Mouse (Mus musculus) midbrain, embryonic 13.5 days (tissue): ENCODE results near the gene Sh3bgr. TPM values are rescaled to one million over a fixed set of nuclear protein-coding genes. Genes with fewer than 3 reads are reported as not detected.
A peak's percentile ranks its signal among the peaks of the same experiment; 100 is the strongest.

Experiments used
- ATAC-seq: fragments of 200-750 bp; cut with Nextera tagmentation; 2 replicates; pipeline ENCODE4 v1.8.0; 2017; ENCODE audit warnings: mild to moderate bottlenecking, moderate TSS enrichment, moderate library complexity
- H3K27ac ChIP-seq: fragments of 300-500 bp; sonication (generic); 2 replicates; pipeline ENCODE4 v1.5.1; 2015; ENCODE audit warnings: inconsistent platforms, mild to moderate bottlenecking, moderate library complexity
- H3K27me3 ChIP-seq: fragments of 300-500 bp; sonication (generic); 2 replicates; pipeline ENCODE4 v1.6.1; 2015; ENCODE audit warnings: mild to moderate bottlenecking, inconsistent platforms
- H3K36me3 ChIP-seq: fragments of 300-500 bp; sonication (generic); 2 replicates; pipeline ENCODE4 v1.6.1; 2015; ENCODE audit warnings: mild to moderate bottlenecking, inconsistent platforms
- H3K4me1 ChIP-seq: fragments of 300-500 bp; sonication (generic); replicated peaks from 2 replicates; pipeline ENCODE4 v1.6.1; 2015; ENCODE audit warnings: inconsistent platforms
- H3K4me2 ChIP-seq: fragments of 300-500 bp; sonication (generic); replicated peaks from 2 replicates; pipeline ENCODE4 v1.6.1; 2015; ENCODE audit warnings: moderate library complexity, mild to moderate bottlenecking, inconsistent platforms
- H3K4me3 ChIP-seq: fragments of 300-500 bp; sonication (generic); replicated peaks from 2 replicates; pipeline ENCODE4 v1.5.1; 2015; ENCODE audit warnings: mild to moderate bottlenecking, inconsistent platforms
- H3K9ac ChIP-seq: fragments of 300-500 bp; sonication (generic); replicated peaks from 2 replicates; pipeline ENCODE4 v1.6.1; 2015; ENCODE audit warnings: mild to moderate bottlenecking, inconsistent platforms
- H3K9me3 ChIP-seq: fragments of 300-500 bp; sonication (generic); 2 replicates; pipeline ENCODE4 v1.6.1; 2016; ENCODE audit warnings: mild to moderate bottlenecking, inconsistent platforms
- WGBS: fragments of 180-500 bp; shearing (Covaris S2); methylation state at CpG from one replicate; pipeline ENCODE4 v1.1.7; 2015; 5-methylcytosine and 5-hydroxymethylcytosine counted together
- polyA plus RNA-seq: library from polyadenylated mRNA; unstranded; fragments of >200 nt; fragmentation: Nextera tagmentation; extraction: Ambion mirVana; gene quantifications from 2 replicates; pipeline ENCODE4 v1.2.1, GENCODE M21; 2015

Gene Sh3bgr
- 1.3 and 1.7 TPM in 2 replicates for polyA plus RNA-seq

DNA sequence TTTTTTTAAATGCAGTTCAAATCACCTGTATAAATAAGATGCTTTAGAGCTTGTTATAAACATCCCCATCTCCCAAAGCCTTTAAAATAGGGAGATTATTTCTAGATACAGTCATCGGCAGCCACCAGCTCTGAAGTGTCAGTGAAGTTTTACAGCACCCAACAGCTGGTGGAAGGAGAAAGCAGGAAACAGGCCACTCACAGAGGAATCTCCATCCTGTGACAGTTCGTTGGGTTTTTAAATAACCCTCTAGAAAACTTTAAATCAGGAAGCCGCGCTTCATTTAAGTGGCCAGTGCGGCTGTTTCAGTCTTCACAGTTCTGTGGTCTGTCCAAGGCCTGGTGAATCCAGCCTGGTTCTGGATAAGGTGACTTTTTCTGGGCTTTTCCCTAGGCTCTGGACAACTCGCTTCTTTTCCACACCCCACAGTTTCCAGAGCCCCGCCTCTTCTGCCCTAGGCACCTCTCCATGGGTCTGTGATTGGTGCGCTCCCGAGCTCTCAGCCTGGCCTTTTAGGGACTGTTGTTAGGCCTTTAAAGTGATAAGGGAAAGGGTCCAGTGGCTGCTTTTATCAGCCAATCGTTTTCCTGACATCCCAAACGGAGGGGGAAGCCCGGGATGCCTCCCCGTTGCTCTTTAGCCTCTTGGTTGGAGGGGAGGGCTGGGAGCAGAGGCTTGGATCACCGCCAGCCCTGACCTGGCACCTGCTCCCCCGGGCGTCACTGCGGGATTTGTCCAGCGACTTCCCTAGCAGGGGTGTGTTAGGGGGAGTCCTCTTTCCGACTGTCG is at the start of gene Sh3bgr:
Gene Sh3bgr, plus strand, starts transcription at position 538 of the 789 bp plus-strand sequence.
- peak; percentile 79 for ATAC-seq
- Histone ChIP-seq H3K4me3 (peak within 1 kb of the TSS; percentile 29), H3K4me2 (peak within 1 kb of the TSS; percentile 58), H3K9me3 (no peaks in the 10 kb centered on the region), H3K27ac (no peak within 1 kb of the TSS), H3K9ac (peak within 1 kb of the TSS; percentile 51), H3K36me3 (no peaks in the 10 kb centered on the region), H3K27me3 (no peaks in the 10 kb centered on the region), H3K4me1 (peaks cover 10% of the 10 kb centered on the region)
- 7% methylated on average over 20 of the region's 20 CpGs for WGBS

DNA sequence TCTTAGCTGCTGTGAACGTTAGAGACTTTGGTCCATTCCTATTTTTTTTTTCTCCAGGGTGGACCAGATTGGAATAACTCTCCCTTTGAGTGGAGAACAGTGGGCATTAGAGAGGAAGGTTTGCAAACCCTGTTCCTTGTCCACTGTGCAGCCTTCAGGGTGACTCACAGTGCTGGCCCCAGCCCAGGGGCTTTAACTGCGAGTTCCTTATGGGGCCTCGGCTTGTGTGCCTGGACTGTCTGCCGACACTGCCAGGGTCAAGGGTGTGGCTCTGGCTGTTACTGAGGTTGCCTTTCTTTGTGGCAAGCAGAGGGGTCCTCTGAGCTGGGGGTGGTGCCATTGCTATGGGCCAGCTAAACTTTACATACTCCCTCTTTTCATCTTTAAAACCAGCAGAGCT is 49.3 kb upstream of the Sh3bgr start:
- no peak overlapping the region for H3K4me2 ChIP-seq
- no peaks in the 10 kb centered on the region for H3K9me3 ChIP-seq
- H3K27ac ChIP-seq = no peak overlapping the region
- peaks cover 22% of the 10 kb centered on the region for H3K4me1 ChIP-seq
- no peaks in the 10 kb centered on the region for H3K27me3 ChIP-seq
- no peak for ATAC-seq
- H3K4me3 ChIP-seq = no peak overlapping the region
- H3K9ac ChIP-seq = 0 out of 2 replicates have a peak overlapping the region, but pooled peaks have one; percentile 2
- H3K36me3 ChIP-seq = peaks cover 41% of the 10 kb centered on the region
- 76% methylated on average over 4 of the region's 4 CpGs for WGBS

DNA sequence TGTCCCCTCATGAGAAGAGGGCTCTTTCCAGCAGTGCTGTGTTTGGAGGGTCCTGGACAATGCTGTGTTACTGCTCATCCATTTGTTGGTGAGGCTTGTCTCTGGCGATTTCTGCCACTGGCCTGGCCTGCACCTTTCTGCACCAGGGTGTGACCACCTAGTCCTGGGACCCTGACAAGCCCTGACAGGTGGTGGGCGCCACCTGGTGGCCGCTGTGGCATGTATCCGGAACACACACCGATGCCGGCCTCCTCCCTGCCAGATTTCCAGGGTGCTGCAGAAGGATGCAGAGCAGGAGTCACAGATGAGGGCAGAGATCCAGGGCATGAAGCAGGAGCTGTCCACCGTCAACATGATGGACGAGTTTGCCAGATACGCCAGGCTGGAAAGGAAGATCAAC is 48.7 kb upstream of the Sh3bgr start:
- Histone ChIP-seq H3K27me3 (no peaks in the 10 kb centered on the region), H3K9ac (no peak overlapping the region), H3K27ac (no peak overlapping the region), H3K4me1 (peaks cover 17% of the 10 kb centered on the region), H3K4me3 (no peak overlapping the region), H3K36me3 (peaks cover 44% of the 10 kb centered on the region), H3K9me3 (no peaks in the 10 kb centered on the region), H3K4me2 (no peak overlapping the region)
- peak; percentile 55 for ATAC-seq
- 29% methylated on average over 9 of the region's 9 CpGs for WGBS

DNA sequence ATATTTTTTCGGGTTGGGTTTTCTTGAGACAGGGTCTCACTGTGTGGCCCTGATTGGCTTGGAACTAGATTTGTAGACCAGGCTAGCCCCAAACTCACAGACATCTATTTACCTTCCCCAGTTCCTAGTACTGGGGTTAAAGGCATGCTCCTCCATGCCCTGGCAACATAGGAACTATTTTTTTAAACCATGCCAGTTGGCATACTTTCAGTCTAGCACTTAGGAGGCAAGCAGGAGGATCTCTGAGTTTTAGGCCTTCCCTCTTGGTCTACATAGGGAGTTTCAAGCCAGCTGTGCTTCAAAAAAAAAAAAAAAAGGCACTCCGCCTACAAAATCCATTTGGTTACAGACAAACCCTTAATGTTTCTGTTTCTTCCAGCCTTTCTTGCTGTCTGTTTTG is 45.8 kb upstream of the Sh3bgr start:
- peaks cover 19% of the 10 kb centered on the region for H3K4me1 ChIP-seq
- no peak overlapping the region for H3K4me3 ChIP-seq
- H3K27me3 ChIP-seq = no peaks in the 10 kb centered on the region
- H3K36me3 ChIP-seq = peaks cover 41% of the 10 kb centered on the region
- ATAC-seq = no peak
- no peak overlapping the region for H3K9ac ChIP-seq
- no peak overlapping the region for H3K27ac ChIP-seq
- no peak overlapping the region for H3K4me2 ChIP-seq
- H3K9me3 ChIP-seq = no peaks in the 10 kb centered on the region
- 87% methylated on average over 2 of the region's 2 CpGs for WGBS

DNA sequence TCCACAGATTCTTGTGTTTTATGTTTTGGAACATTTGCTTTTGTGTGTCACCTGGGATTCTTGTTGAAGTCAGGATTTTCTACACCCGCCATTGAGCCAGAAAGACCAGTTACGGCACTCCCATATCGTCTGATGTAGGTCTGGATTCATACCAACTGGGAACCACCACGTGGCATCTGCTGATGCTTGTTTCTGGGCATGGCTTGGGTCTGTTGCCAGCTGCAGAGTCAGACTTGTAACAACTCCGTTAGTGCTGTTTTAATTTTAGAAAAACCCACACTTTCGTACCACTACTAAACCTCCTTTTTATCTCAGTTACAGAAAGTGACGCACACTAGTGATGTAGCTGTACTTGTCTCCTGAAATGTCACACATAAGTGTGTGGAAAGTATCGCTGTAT is 44.2 kb upstream of the Sh3bgr start:
- no peak for ATAC-seq
- H3K9me3 ChIP-seq = no peaks in the 10 kb centered on the region
- WGBS = 94% methylated on average over 8 of the region's 8 CpGs

DNA sequence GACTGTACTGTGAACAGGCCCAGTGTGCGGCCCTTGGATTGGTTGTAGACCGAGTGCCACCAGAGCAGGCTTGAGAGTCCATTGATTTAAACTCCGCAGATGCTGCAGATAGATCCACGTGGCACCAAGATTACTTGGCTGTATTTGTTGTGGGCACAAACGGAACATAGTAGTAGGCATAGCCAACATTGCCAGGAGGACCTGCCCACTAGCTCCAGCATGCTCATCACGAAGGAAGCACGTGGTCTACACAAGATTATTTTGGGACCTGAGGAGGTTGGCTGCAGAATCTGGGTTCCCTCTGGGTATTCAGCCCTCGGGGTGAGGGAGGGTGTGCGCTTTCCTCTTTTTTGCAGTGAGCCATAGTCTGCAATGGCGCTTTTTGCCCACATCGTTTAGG is 43.1 kb upstream of the Sh3bgr start:
- ATAC-seq = no peak
- Histone ChIP-seq H3K27me3 (no peaks in the 10 kb centered on the region), H3K9me3 (no peaks in the 10 kb centered on the region), H3K27ac (no peak overlapping the region), H3K4me3 (no peak overlapping the region), H3K9ac (no peak overlapping the region), H3K4me1 (peaks cover 19% of the 10 kb centered on the region), H3K36me3 (peaks cover 40% of the 10 kb centered on the region), H3K4me2 (no peak overlapping the region)
- 94% methylated on average over 11 of the region's 11 CpGs for WGBS

More for the DNA sequence above, 44.2 kb upstream of the Sh3bgr start:
- Histone ChIP-seq H3K4me2 (no peak overlapping the region), H3K4me3 (no peak overlapping the region), H3K9ac (no peak overlapping the region), H3K36me3 (peaks cover 41% of the 10 kb centered on the region), H3K27ac (no peak overlapping the region), H3K27me3 (no peaks in the 10 kb centered on the region), H3K4me1 (peaks cover 19% of the 10 kb centered on the region)

DNA sequence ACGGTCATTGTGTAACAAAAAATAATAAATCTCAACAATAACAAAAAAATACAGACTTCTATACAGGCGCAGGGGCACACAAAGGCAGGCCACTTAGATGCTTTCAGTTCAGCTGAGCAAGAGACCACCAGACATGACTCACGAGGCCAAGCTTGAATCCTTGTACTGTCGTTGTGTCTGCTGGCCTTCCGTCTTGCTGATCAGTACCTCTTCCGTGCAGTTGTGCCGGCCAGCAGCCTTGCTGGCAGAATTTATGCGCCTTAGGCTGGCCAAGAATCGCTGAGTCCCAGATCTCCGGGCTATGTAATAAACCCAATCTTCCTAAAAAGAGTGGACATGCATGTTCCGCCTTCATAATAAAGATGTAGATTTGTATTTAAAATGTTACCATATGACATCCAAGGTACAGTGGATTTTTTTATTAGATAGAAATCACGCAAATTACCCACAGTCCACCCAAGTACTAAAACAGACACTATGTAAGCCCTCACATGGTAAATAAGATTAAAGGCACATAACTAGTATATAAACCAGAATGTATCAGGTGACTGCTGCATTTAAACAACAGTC is 41.7 kb upstream of the Sh3bgr start:
- Histone ChIP-seq H3K4me3 (peak overlapping the region; percentile 54), H3K27me3 (no peaks in the 10 kb centered on the region), H3K4me2 (peak overlapping the region; percentile 96), H3K9ac (peak overlapping the region; percentile 86), H3K36me3 (peaks cover 26% of the 10 kb centered on the region), H3K9me3 (no peaks in the 10 kb centered on the region), H3K27ac (peak overlapping the region; percentile 85), H3K4me1 (peaks cover 19% of the 10 kb centered on the region)
- ATAC-seq = 0 out of 2 replicates have a peak, but pooled peaks have one; percentile 28
- WGBS = 59% methylated on average over 12 of the region's 12 CpGs

DNA sequence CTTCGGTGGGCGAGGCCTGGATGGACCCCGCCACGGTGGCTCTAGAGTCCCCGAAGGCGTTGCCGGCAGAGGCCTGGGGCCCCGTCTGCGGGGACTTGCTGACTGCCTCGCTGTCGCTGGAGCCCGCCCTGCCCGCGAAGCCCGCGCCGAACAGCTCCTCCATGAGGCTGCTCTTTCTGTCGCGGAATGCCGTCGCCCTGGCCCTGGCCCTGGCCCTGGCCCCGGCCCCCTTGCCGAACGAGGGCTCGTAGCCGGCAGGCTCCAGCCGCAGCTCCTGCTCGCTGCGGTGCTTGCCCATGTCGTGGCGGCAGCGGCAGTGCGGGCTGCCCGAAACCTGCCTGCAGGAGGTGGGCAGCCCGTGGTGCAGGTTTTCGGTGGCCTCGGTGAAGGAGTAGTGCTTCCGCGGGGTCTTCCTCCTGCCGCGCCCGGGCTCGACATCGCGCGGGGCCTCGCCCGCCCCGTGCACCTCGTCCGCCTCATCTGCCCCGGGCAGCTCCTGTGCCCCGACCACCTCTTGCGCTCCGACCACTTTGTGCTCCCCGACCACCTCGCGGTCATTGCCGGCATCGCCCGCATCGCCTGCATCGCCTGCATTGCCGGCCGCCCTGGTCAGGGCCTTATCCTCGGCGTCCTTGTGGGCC is 41.0 kb upstream of the Sh3bgr start:
- under 1% methylated on average over 67 of the region's 67 CpGs for WGBS
- no peaks in the 10 kb centered on the region for H3K27me3 ChIP-seq
- peak overlapping the region; percentile 85 for H3K27ac ChIP-seq
- H3K9me3 ChIP-seq = no peaks in the 10 kb centered on the region
- ATAC-seq = peak; percentile 88
- peak overlapping the region; percentile 96 for H3K4me2 ChIP-seq
- H3K4me1 ChIP-seq = peaks cover 19% of the 10 kb centered on the region
- H3K4me3 ChIP-seq = peak overlapping the region; percentile 54
- peaks cover 20% of the 10 kb centered on the region for H3K36me3 ChIP-seq
- peak overlapping the region; percentile 86 for H3K9ac ChIP-seq

DNA sequence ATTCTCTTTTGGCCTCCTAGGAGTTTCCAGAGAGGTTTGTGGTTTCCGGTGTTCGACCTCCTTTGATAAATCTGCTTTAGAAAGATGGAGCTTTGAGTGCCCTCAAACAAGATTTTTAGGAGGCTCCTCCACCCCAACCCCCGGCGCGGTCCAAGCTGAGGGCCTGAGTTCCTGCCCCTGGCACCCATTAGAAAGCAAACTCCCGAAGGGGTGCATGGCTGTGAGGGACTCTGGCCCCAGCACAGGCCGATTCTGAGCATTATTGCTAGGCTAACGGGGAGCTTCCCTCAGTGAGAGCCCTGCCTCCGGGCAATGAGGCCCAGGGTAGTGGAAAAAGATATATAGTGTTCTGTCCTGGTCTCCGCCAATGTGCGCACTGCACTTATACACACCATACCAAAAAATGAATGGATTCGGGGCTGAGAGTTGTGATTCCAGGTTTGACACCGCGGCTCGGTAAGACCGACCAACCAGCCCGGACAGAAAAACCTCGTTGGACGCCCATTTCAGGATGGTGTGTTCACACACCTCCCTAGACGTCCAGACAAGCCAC is 40.4 kb upstream of the Sh3bgr start:
- Histone ChIP-seq H3K4me2 (peak overlapping the region; percentile 96), H3K36me3 (peaks cover 13% of the 10 kb centered on the region), H3K27me3 (no peaks in the 10 kb centered on the region), H3K4me3 (peak overlapping the region; percentile 54), H3K4me1 (peaks cover 19% of the 10 kb centered on the region), H3K9ac (peak overlapping the region; percentile 86), H3K27ac (peak overlapping the region; percentile 85), H3K9me3 (no peaks in the 10 kb centered on the region)
- ATAC-seq = peak; percentile 37; the same call in 1 of the 2 replicates
- WGBS = 83% methylated on average over 20 of the region's 20 CpGs

DNA sequence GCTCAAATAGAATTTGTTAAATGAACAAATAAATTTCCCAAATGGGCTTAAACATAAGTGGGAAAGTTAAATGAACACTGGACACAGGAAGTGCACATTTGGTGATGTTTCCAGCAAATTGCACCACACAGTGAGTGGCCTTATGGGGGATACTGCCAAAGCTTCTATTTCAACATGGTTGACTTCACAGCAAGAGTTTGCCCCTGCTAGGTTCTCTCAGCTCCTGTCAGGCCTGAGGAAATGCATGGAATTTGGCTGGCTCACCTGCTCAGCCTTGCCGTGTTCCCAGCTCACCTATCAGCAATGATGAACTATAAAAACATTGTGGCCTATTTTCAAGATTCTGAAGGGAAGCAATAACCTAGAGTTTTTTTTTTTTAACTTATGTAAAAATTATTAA is 39.3 kb upstream of the Sh3bgr start:
- H3K36me3 ChIP-seq = peaks cover 4% of the 10 kb centered on the region
- no peak overlapping the region for H3K4me2 ChIP-seq
- H3K27ac ChIP-seq = no peak overlapping the region
- WGBS = 90% methylated on average over 1 of the region's 1 CpGs
- no peak overlapping the region for H3K4me3 ChIP-seq
- no peak for ATAC-seq
- peaks cover 19% of the 10 kb centered on the region for H3K4me1 ChIP-seq
- H3K9ac ChIP-seq = no peak overlapping the region
- no peaks in the 10 kb centered on the region for H3K9me3 ChIP-seq
- no peaks in the 10 kb centered on the region for H3K27me3 ChIP-seq

DNA sequence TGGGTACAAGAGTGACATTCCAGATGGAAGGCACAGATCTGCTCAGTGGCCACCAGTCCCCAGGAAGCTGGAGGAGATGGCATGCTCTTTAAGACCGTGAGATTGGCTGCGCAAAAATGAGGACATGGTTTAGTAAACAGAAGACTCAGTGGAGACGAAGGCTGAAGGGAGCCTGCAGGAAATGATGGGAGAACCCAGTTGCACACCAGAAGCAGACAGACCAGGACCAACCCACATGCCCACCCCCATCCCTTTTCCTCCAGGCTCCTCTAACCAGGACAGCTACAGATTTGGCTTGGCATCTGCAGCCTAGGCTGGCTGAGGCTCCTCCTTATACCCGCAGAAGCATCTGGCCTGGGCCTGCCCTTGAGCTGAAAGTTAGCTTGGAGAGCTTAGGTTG is 38.9 kb upstream of the Sh3bgr start:
- H3K27me3 ChIP-seq = no peaks in the 10 kb centered on the region
- H3K4me3 ChIP-seq = no peak overlapping the region
- WGBS = 95% methylated on average over 4 of the region's 4 CpGs
- no peaks in the 10 kb centered on the region for H3K9me3 ChIP-seq
- no peak overlapping the region for H3K27ac ChIP-seq
- H3K4me2 ChIP-seq = no peak overlapping the region
- H3K4me1 ChIP-seq = peaks cover 19% of the 10 kb centered on the region
- no peaks in the 10 kb centered on the region for H3K36me3 ChIP-seq
- ATAC-seq = no peak
- H3K9ac ChIP-seq = no peak overlapping the region

DNA sequence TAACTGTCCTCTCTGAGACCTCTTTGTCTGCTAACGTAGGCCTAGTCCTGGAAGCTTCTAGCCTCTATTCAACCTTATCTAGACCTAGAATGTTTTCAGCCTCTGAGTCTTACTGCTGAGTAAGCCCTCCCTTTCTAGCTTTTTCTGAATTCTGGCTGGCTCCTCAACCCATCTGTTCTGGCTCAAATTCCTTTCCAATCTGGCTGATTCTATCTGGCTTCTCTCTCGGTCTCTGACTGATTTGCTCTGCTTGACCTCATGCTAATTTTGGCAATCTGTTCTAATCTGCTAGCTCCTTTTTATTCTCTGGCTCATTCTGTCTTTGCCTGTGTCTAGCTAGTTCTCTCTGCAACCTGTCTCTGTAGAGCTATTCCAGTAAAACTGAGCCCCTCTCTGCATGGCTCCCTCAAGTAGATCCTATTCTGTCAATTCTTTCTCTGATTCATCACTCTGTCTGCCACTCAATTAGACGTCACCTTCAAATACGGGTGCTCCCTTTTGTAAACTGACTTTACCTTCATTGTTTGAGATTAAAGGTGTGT is 34.5 kb upstream of the Sh3bgr start:
- H3K27me3 ChIP-seq = no peaks in the 10 kb centered on the region
- ATAC-seq = no peak
- no peak overlapping the region for H3K4me3 ChIP-seq
- no peaks in the 10 kb centered on the region for H3K4me1 ChIP-seq
- H3K4me2 ChIP-seq = no peak overlapping the region
- no peak overlapping the region for H3K27ac ChIP-seq
- no peak overlapping the region for H3K9ac ChIP-seq
- WGBS = 79% methylated on average over 4 of the region's 4 CpGs
- H3K9me3 ChIP-seq = no peaks in the 10 kb centered on the region
- H3K36me3 ChIP-seq = no peaks in the 10 kb centered on the region
